ENCODE assay signal across 15 mouse cellular contexts in genomic region chr7:39864781-39865180, GRCm38 (mm10).
"Had no signal": no experiment of that assay in that cellular context is flagged by ENCODE, and none has a peak within 500 bp of the region (broad histone marks: within the 10 kb centered on the region; RNA-seq: fewer than 3 reads in every experiment).

No protein-coding gene starts in this region.

- H3K9me3 ChIP-seq: intestine, embryonic 15.5 days; liver, embryonic 13.5 days; lung, embryonic 15.5 days; neural tube, embryonic 13.5 days had no signal

- H3K27ac ChIP-seq: intestine, embryonic 15.5 days; liver, embryonic 13.5 days; lung, embryonic 15.5 days; macrophage; neural tube, embryonic 13.5 days had no signal

- H3K4me1 ChIP-seq: intestine, embryonic 15.5 days; liver, embryonic 13.5 days; megakaryocyte, embryonic 14.5 days had no signal

- H3K9ac ChIP-seq: intestine, embryonic 15.5 days; liver, embryonic 13.5 days; liver, postnatal 0 days; lung, embryonic 15.5 days; neural tube, embryonic 13.5 days had no signal

- H3K4me3 ChIP-seq: intestine, embryonic 15.5 days; liver, embryonic 13.5 days; lung, embryonic 15.5 days; megakaryocyte, embryonic 14.5 days; neural tube, embryonic 13.5 days had no signal

- H3K27me3 ChIP-seq: intestine, embryonic 15.5 days; liver, embryonic 13.5 days; lung, embryonic 15.5 days; megakaryocyte, embryonic 14.5 days; neural tube, embryonic 13.5 days had no signal

- H3K4me2 ChIP-seq: intestine, embryonic 15.5 days; liver, embryonic 13.5 days; lung, embryonic 15.5 days; midbrain, embryonic 11.5 days; neural tube, embryonic 13.5 days had no signal

- H3K36me3 ChIP-seq: intestine, embryonic 15.5 days; liver, embryonic 13.5 days; lung, embryonic 15.5 days; neural tube, embryonic 13.5 days had no signal

- DNase-seq: left cerebral cortex, postnatal 4 days; liver, embryonic 13.5 days; liver, postnatal 0 days; lung, postnatal 14 days; retina, postnatal 1 day; right cerebral cortex, postnatal 4 days; spleen, adult 18-20 months; thymus, adult 2 months; thymus, postnatal 36 days had no signal

- ATAC-seq: intestine, embryonic 15.5 days; liver, postnatal 0 days had no signal
